Mouse (Mus musculus): ENCODE results near the gene Agt. TPM values are rescaled to one million over a fixed set of nuclear protein-coding genes. Genes with fewer than 3 reads are reported as not detected.

The Agt gene
- polyA plus RNA-seq, 1 experiment from 2014 or later, result 0.28 TPM

DNA sequence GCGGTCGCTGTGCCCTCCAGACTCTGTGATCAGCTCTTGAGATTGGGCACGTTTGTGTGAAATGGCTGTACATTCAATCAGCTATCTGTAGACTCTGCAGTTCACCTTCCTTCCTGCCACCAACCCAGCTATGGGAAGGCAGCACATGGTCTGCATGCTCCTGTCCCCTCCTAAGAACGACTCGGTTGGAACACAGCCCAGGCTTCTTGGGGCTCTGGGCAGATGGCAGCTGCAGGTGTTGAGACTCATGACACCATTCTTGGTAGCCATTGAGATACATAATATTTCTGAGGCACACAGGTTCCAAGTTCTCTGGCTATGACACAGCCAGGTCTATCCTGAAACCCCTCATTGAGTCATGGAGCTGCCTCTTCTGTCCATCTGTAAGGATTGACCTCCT lies 26.2 kb downstream of the Agt start:
- Histone ChIP-seq H3K4me1 (ENCODE audit: control insufficient read depth, insufficient read depth, low read length) (no peaks in the 10 kb centered on the region), H3K27me3 (ENCODE audit: control insufficient read depth, insufficient read depth, low read length) (no peaks in the 10 kb centered on the region), H3K27ac (ENCODE audit: low read depth, low read length) (no peak overlapping the region), H3K36me3 (ENCODE audit: control insufficient read depth, insufficient read depth, low read length) (peaks cover 89% of the 10 kb centered on the region), H3K4me2 (replicated peaks; ENCODE audit: low read depth, low read length) (no peak overlapping the region), H3K9me3 (ENCODE audit: control insufficient read depth, low read length) (no peaks in the 10 kb centered on the region), H3K9ac (ENCODE audit: low read depth, low read length) (no peak overlapping the region), H3K4me3 (ENCODE audit: low read length) (no peak overlapping the region)
- 98% methylated on average over 5 of the region's 5 CpGs for WGBS
- no peak for ATAC-seq (ENCODE audit: low FRiP score, low TSS enrichment)

DNA sequence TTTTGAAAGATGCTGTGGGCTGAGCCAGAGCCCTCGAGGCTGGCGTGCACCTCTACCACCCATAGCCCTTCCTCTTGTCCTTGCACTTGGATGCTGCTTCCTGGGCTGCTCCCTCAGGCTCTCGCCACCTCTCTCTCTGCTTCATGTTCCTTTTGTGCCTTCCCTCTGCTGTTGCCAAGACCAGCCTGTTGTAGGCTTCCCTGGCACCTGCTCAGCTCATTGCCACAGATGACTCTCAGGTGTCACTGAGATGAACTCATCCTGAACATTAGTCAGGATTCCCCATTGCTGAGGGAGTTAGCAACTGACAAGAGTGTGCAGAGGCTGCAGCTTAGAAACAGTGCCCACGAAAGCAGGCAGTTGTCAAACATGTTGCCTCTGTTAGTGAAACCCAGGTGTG lies 27.5 kb downstream of the Agt start:
- Histone ChIP-seq H3K27me3 (ENCODE audit: control insufficient read depth, insufficient read depth, low read length) (no peaks in the 10 kb centered on the region), H3K4me2 (replicated peaks; ENCODE audit: low read depth, low read length) (no peak overlapping the region), H3K9ac (ENCODE audit: low read depth, low read length) (no peak overlapping the region), H3K4me1 (ENCODE audit: control insufficient read depth, insufficient read depth, low read length) (no peaks in the 10 kb centered on the region), H3K9me3 (ENCODE audit: control insufficient read depth, low read length) (no peaks in the 10 kb centered on the region), H3K4me3 (ENCODE audit: low read length) (no peak overlapping the region), H3K27ac (ENCODE audit: low read depth, low read length) (no peak overlapping the region), H3K36me3 (ENCODE audit: control insufficient read depth, insufficient read depth, low read length) (peaks cover 89% of the 10 kb centered on the region)
- ATAC-seq (ENCODE audit: low FRiP score, low TSS enrichment), result no peak
- WGBS, result 87% methylated on average over 4 of the region's 4 CpGs

- Histone ChIP-seq H3K4me2 (replicated peaks; ENCODE audit: low read depth, low read length) (no peak overlapping the region), H3K4me1 (ENCODE audit: control insufficient read depth, insufficient read depth, low read length) (no peaks in the 10 kb centered on the region), H3K27me3 (ENCODE audit: control insufficient read depth, insufficient read depth, low read length) (no peaks in the 10 kb centered on the region), H3K9me3 (ENCODE audit: control insufficient read depth, low read length) (no peaks in the 10 kb centered on the region), H3K9ac (ENCODE audit: low read depth, low read length) (no peak overlapping the region), H3K27ac (ENCODE audit: low read depth, low read length) (no peak overlapping the region), H3K4me3 (ENCODE audit: low read length) (no peak overlapping the region), H3K36me3 (ENCODE audit: control insufficient read depth, insufficient read depth, low read length) (peaks cover 88% of the 10 kb centered on the region)
- no peak for ATAC-seq (ENCODE audit: low FRiP score, low TSS enrichment)
- 95% methylated on average over 12 of the region's 12 CpGs for WGBS
Measured at GRCm38 (mm10) chr8:124540906-124541305, 28.6 kb downstream of the Agt start.

- H3K27me3 ChIP-seq (ENCODE audit: control insufficient read depth, insufficient read depth, low read length), result no peaks in the 10 kb centered on the region
- H3K4me3 ChIP-seq (ENCODE audit: low read length), result no peak overlapping the region
- H3K9ac ChIP-seq (ENCODE audit: low read depth, low read length), result no peak overlapping the region
- WGBS, result 90% methylated on average over 5 of the region's 5 CpGs
- H3K4me1 ChIP-seq (ENCODE audit: control insufficient read depth, insufficient read depth, low read length), result no peaks in the 10 kb centered on the region
- no peak for ATAC-seq (ENCODE audit: low FRiP score, low TSS enrichment)
- H3K27ac ChIP-seq (ENCODE audit: low read depth, low read length), result no peak overlapping the region
- H3K36me3 ChIP-seq (ENCODE audit: control insufficient read depth, insufficient read depth, low read length), result peaks cover 64% of the 10 kb centered on the region
- H3K9me3 ChIP-seq (ENCODE audit: control insufficient read depth, low read length), result no peaks in the 10 kb centered on the region
- H3K4me2 ChIP-seq (replicated peaks; ENCODE audit: low read depth, low read length), result no peak overlapping the region
Measured at GRCm38 (mm10) chr8:124535451-124535850, 34.1 kb downstream of the Agt start.

DNA sequence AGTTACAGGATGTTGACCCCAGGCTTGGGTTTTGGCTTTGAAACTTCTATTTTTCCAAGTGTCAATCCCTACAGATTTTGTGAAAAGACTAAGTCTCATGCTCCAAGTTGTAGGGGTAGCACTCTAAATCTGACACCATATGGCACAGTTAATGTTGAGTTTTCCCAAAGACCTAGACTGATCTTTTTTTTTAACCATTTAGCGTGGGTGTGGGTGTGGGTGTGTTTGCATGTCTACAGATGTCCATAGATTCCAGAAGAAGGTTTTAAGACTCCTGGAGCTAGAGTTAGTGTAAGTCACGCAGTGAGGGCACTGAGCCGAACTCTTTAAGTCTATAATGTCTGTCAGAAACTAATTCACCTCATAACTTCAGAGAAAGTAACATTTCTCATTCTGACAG lies 36.9 kb downstream of the Agt start:
- 80% methylated on average over 3 of the region's 3 CpGs for WGBS
- H3K36me3 ChIP-seq (ENCODE audit: control insufficient read depth, insufficient read depth, low read length), result peaks cover 57% of the 10 kb centered on the region
- H3K9ac ChIP-seq (ENCODE audit: low read depth, low read length), result no peak overlapping the region
- no peaks in the 10 kb centered on the region for H3K27me3 ChIP-seq (ENCODE audit: control insufficient read depth, insufficient read depth, low read length)
- H3K4me2 ChIP-seq (replicated peaks; ENCODE audit: low read depth, low read length), result no peak overlapping the region
- H3K4me1 ChIP-seq (ENCODE audit: control insufficient read depth, insufficient read depth, low read length), result no peaks in the 10 kb centered on the region
- no peak for ATAC-seq (ENCODE audit: low FRiP score, low TSS enrichment)
- H3K27ac ChIP-seq (ENCODE audit: low read depth, low read length), result no peak overlapping the region
- H3K9me3 ChIP-seq (ENCODE audit: control insufficient read depth, low read length), result no peaks in the 10 kb centered on the region
- H3K4me3 ChIP-seq (ENCODE audit: low read length), result no peak overlapping the region

GRCm38 (mm10) chr8:124530996-124531395 lies 38.5 kb downstream of the Agt start:
- Histone ChIP-seq H3K4me2 (replicated peaks; ENCODE audit: low read depth, low read length) (no peak overlapping the region), H3K4me1 (ENCODE audit: control insufficient read depth, insufficient read depth, low read length) (no peaks in the 10 kb centered on the region), H3K27me3 (ENCODE audit: control insufficient read depth, insufficient read depth, low read length) (no peaks in the 10 kb centered on the region), H3K9ac (ENCODE audit: low read depth, low read length) (no peak overlapping the region), H3K36me3 (ENCODE audit: control insufficient read depth, insufficient read depth, low read length) (peaks cover 66% of the 10 kb centered on the region), H3K4me3 (ENCODE audit: low read length) (no peak overlapping the region), H3K27ac (ENCODE audit: low read depth, low read length) (no peak overlapping the region), H3K9me3 (ENCODE audit: control insufficient read depth, low read length) (no peaks in the 10 kb centered on the region)
- WGBS, result 85% methylated on average over 4 of the region's 4 CpGs
- ATAC-seq (ENCODE audit: low FRiP score, low TSS enrichment), result no peak

GRCm38 (mm10) chr8:124530556-124530955 lies 39.0 kb downstream of the Agt start:
- Histone ChIP-seq H3K9ac (ENCODE audit: low read depth, low read length) (no peak overlapping the region), H3K4me1 (ENCODE audit: control insufficient read depth, insufficient read depth, low read length) (no peaks in the 10 kb centered on the region), H3K4me3 (ENCODE audit: low read length) (no peak overlapping the region), H3K27ac (ENCODE audit: low read depth, low read length) (no peak overlapping the region), H3K36me3 (ENCODE audit: control insufficient read depth, insufficient read depth, low read length) (peaks cover 66% of the 10 kb centered on the region), H3K27me3 (ENCODE audit: control insufficient read depth, insufficient read depth, low read length) (no peaks in the 10 kb centered on the region), H3K4me2 (replicated peaks; ENCODE audit: low read depth, low read length) (no peak overlapping the region), H3K9me3 (ENCODE audit: control insufficient read depth, low read length) (no peaks in the 10 kb centered on the region)
- WGBS, result 92% methylated on average over 7 of the region's 7 CpGs
- no peak for ATAC-seq (ENCODE audit: low FRiP score, low TSS enrichment)

DNA sequence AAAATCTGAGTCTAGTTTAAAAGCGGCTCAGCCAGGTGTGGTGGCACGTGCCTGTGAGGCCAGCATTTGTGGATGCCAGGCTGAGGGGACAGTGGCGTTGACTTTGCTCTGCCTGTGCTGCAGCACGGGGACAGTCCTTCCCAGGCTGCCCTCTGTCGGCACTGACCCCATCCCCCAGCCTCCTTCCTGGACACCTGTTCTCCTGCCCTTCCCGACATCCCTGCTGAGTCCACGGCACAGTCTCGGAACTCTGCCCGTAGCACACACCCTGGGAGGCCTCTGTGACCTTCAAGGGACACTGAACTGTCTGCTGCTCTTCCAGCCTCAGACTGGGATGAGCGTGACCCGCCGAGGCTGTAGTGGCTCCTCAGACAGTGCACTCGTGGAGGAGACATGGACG lies 39.4 kb downstream of the Agt start:
- WGBS, result 88% methylated on average over 14 of the region's 14 CpGs
- H3K36me3 ChIP-seq (ENCODE audit: control insufficient read depth, insufficient read depth, low read length), result peaks cover 63% of the 10 kb centered on the region

GRCm38 (mm10) chr8:124526261-124526660 lies 43.2 kb downstream of the Agt start:
- no peaks in the 10 kb centered on the region for H3K9me3 ChIP-seq (ENCODE audit: control insufficient read depth, low read length)
- ATAC-seq (ENCODE audit: low FRiP score, low TSS enrichment), result no peak
- WGBS, result 95% methylated on average over 11 of the region's 11 CpGs
- H3K9ac ChIP-seq (ENCODE audit: low read depth, low read length), result no peak overlapping the region
- H3K27me3 ChIP-seq (ENCODE audit: control insufficient read depth, insufficient read depth, low read length), result no peaks in the 10 kb centered on the region
- H3K36me3 ChIP-seq (ENCODE audit: control insufficient read depth, insufficient read depth, low read length), result peaks cover 45% of the 10 kb centered on the region
- peaks cover 10% of the 10 kb centered on the region for H3K4me1 ChIP-seq (ENCODE audit: control insufficient read depth, insufficient read depth, low read length)
- no peak overlapping the region for H3K27ac ChIP-seq (ENCODE audit: low read depth, low read length)
- no peak overlapping the region for H3K4me3 ChIP-seq (ENCODE audit: low read length)
- H3K4me2 ChIP-seq (replicated peaks; ENCODE audit: low read depth, low read length), result no peak overlapping the region

More for the DNA sequence above, 39.4 kb downstream of the Agt start:
- ATAC-seq (ENCODE audit: low FRiP score, low TSS enrichment), result no peak
- H3K4me3 ChIP-seq (ENCODE audit: low read length), result no peak overlapping the region
- H3K27me3 ChIP-seq (ENCODE audit: control insufficient read depth, insufficient read depth, low read length), result no peaks in the 10 kb centered on the region
- H3K27ac ChIP-seq (ENCODE audit: low read depth, low read length), result no peak overlapping the region
- H3K9me3 ChIP-seq (ENCODE audit: control insufficient read depth, low read length), result no peaks in the 10 kb centered on the region
- H3K4me1 ChIP-seq (ENCODE audit: control insufficient read depth, insufficient read depth, low read length), result no peaks in the 10 kb centered on the region
- H3K4me2 ChIP-seq (replicated peaks; ENCODE audit: low read depth, low read length), result no peak overlapping the region
- no peak overlapping the region for H3K9ac ChIP-seq (ENCODE audit: low read depth, low read length)
